Mouse (Mus musculus) limb, embryonic 14.5 days (tissue): ENCODE data around the gene Lrpprc. TPM values are rescaled to one million over a fixed set of nuclear protein-coding genes. Genes with fewer than 3 reads are reported as not detected.

ENCODE experiments used
- ATAC-seq: fragments of 200-750 bp; cut with Nextera tagmentation; 2 replicates; pipeline ENCODE4 v1.8.0; 2017; ENCODE audit warnings: low read depth, moderate number of reproducible peaks, moderate TSS enrichment; ENCODE audit not compliant: low FRiP score
- DNase-seq: peaks from one replicate; pipeline ENCODE4 v3.0.0-alpha.2; 2015; ENCODE audit warnings: low spot score
- H3K27ac ChIP-seq: fragments of 300-500 bp; sonication (generic); replicated peaks from 2 replicates; pipeline ENCODE4 v1.5.1; 2014; ENCODE audit warnings: low read depth, mild to moderate bottlenecking, low read length, moderate library complexity, mixed read lengths
- H3K27me3 ChIP-seq: fragments of 300-500 bp; sonication (generic); 2 replicates; pipeline ENCODE4 v1.6.1; 2014; ENCODE audit warnings: low read length, mixed read lengths; ENCODE audit not compliant: control insufficient read depth, insufficient read depth
- H3K36me3 ChIP-seq: fragments of 300-500 bp; sonication (generic); 2 replicates; pipeline ENCODE4 v1.6.1; 2014; ENCODE audit warnings: mild to moderate bottlenecking, low read length, moderate library complexity, mixed read lengths; ENCODE audit not compliant: control insufficient read depth, insufficient read depth
- H3K4me1 ChIP-seq: fragments of 300-500 bp; sonication (generic); 2 replicates; pipeline ENCODE4 v1.6.1; 2014; ENCODE audit warnings: antibody characterized with exemption, low read length, mixed read lengths; ENCODE audit not compliant: control insufficient read depth, insufficient read depth
- H3K4me2 ChIP-seq: fragments of 300-500 bp; sonication (generic); replicated peaks from 2 replicates; pipeline ENCODE4 v1.6.1; 2014; ENCODE audit warnings: low read depth, mild to moderate bottlenecking, low read length, moderate library complexity; ENCODE audit not compliant: severe bottlenecking
- H3K4me3 ChIP-seq: fragments of 300-500 bp; sonication (generic); replicated peaks from 2 replicates; pipeline ENCODE4 v1.5.1; 2014; ENCODE audit warnings: low read length
- H3K9ac ChIP-seq: fragments of 300-500 bp; sonication (generic); 2 replicates; pipeline ENCODE4 v1.6.1; 2014; ENCODE audit warnings: mild to moderate bottlenecking, low read depth, low read length, moderate library complexity; ENCODE audit not compliant: severe bottlenecking
- H3K9me3 ChIP-seq: fragments of 300-500 bp; sonication (generic); 2 replicates; pipeline ENCODE4 v1.6.1; 2016; ENCODE audit warnings: low read length; ENCODE audit not compliant: control insufficient read depth
- POLR2A ChIP-seq: fragments of 200-500 bp; IDR thresholded peaks from 2 replicates; pipeline ENCODE4 v1.8.0; 2012; ENCODE audit warnings: inconsistent platforms, mild to moderate bottlenecking, moderate library complexity, borderline replicate concordance; ENCODE audit not compliant: insufficient read depth, insufficient read length; ENCODE audit errors: extremely low read depth
- WGBS: fragments of 180-500 bp; shearing (Covaris S2); extraction: QIAGEN DNeasy Blood & Tissue Kit; methylation state at CpG from one replicate; pipeline ENCODE4 v1.1.7; 2014; 5-methylcytosine and 5-hydroxymethylcytosine counted together
- polyA plus RNA-seq, 2 experiments: library from polyadenylated mRNA; depleted of rRNA in 1 of 2; stranded (reverse) in 1 of 2; unstranded in 1 of 2; fragments of >200 nt; fragmentation: Nextera tagmentation in 1 of 2; extraction: Ambion mirVana in 1 of 2; gene quantifications; 2 replicates each; pipeline versions ENCODE4 v1.2.1 to v1.2.3; 2012 to 2014

Gene Lrpprc
- polyA plus RNA-seq, 2 experiments, result 22.3 to 35.5 TPM

DNA sequence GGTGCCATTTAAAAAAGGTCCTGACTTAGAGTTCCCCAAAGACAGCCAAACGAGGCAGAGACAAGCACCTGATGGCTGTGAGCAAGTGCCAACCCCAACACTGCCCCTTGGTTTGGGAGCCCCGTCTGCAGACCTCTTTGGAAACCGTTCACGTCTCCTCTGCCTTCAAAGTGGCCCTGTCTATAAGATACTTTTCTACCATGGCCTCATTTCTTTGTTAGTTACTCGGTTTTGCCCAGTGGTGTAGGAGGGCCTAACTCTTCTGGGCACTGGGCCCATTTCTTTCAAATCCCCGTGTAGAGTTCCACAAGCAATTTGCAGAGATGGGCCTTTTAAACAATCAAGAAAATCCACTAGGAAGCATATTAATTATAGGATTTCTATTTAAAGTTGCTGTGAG lies 43.4 kb downstream of the Lrpprc start:
- no peak overlapping the region for H3K4me3 ChIP-seq
- H3K27ac ChIP-seq, result no peak overlapping the region
- no peak overlapping the region for H3K4me2 ChIP-seq
- WGBS, result 74% methylated on average over 6 of the region's 6 CpGs
- no peak for TF ChIP-seq POLR2A
- peaks cover 39% of the 10 kb centered on the region for H3K36me3 ChIP-seq
- H3K9me3 ChIP-seq, result no peaks in the 10 kb centered on the region
- H3K4me1 ChIP-seq, result no peaks in the 10 kb centered on the region
- DNase-seq, result no peak
- H3K9ac ChIP-seq, result no peak overlapping the region
- ATAC-seq, result no peak
- H3K27me3 ChIP-seq, result no peaks in the 10 kb centered on the region

DNA sequence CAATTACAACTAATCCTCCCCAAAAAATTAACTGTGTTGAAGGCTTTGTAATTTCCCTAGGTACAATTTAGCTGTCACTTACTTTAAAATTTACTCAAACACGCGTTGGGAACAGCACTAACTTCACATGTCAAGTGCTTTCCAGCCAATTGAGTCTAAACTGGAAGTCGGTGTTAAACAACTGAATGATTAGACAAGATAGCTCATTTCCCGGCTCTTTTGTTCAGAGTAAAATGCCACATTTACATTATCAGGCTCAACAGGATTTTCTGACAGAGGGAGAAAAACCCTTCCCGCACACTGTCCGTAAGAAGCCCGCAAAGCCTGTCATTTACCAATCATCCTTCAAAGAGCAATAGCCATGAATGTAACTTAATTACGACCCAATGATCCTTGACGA lies 45.6 kb downstream of the Lrpprc start:
- no peak for ATAC-seq
- Histone ChIP-seq H3K36me3 (peaks cover 20% of the 10 kb centered on the region), H3K4me1 (no peaks in the 10 kb centered on the region), H3K27ac (no peak overlapping the region), H3K9me3 (no peaks in the 10 kb centered on the region), H3K4me3 (no peak overlapping the region), H3K9ac (no peak overlapping the region), H3K27me3 (no peaks in the 10 kb centered on the region), H3K4me2 (no peak overlapping the region)
- WGBS, result 83% methylated on average over 9 of the region's 9 CpGs
- no peak for DNase-seq
- no peak for TF ChIP-seq POLR2A

DNA sequence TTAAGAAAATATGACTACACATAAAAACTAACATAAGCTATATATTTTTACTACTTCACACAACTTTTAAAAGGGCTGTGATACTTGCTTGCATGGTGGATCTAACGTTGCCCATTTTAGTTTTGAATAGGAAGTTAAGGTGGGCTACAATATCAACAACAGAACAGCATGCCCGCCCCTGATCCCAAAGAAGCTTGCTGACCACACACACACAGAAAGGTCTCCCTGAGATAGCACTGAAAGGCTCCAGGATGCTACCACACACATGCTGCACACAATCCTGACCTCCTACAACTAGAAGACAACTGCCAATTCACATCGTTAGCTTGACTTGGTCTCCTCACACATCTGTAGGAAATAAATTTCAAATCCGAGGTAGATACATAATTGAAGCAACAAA lies 46.3 kb downstream of the Lrpprc start:
- no peak for ATAC-seq

DNA sequence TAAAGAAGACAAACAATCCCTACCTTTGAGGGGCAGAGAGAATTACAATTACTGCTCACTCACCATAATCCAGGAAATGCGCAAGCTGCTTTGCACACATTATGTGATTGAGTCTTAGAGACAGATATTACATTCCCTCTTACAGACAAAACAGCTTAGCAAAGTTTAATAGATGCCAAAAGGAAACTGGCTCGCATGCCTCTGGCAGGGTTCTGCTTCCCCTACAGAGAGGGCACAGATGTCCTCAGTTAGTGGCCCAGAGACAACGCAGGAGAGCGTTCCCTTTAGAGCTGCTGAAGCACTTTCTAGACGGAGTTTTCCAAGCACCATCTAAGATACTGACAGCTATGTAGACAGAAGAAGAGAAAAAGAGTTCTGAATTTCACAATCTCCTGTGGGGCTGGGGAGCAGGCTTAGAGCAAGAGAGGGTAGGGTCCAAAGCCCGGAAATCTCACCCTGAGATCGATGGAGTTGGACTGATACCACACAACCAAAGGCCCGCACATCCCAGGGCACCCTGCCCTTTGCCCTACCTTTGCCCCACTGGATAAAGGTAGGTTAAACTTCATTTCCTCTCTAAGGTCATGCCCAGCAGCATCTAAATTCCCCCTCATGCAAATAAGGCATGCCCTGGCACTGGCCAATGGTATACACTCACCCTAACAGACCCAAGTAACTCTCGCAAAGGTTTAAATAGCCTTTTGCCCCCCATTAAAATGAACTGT lies 52.4 kb downstream of the Lrpprc start:
- WGBS, result 58% methylated on average over 9 of the region's 9 CpGs
- no peak overlapping the region for H3K9ac ChIP-seq
- H3K27me3 ChIP-seq, result no peaks in the 10 kb centered on the region
- H3K27ac ChIP-seq, result no peak overlapping the region
- no peak for DNase-seq
- H3K4me1 ChIP-seq, result no peaks in the 10 kb centered on the region
- H3K36me3 ChIP-seq, result 0 out of 2 replicates have a peak, but pooled peaks cover 4% of the 10 kb centered on the region
- no peaks in the 10 kb centered on the region for H3K9me3 ChIP-seq
- ATAC-seq, result no peak
- no peak for TF ChIP-seq POLR2A
- no peak overlapping the region for H3K4me3 ChIP-seq
- H3K4me2 ChIP-seq, result no peak overlapping the region

More for the DNA sequence above, 46.3 kb downstream of the Lrpprc start:
- Histone ChIP-seq H3K27ac (no peak overlapping the region), H3K36me3 (peaks cover 17% of the 10 kb centered on the region), H3K4me1 (no peaks in the 10 kb centered on the region), H3K4me2 (no peak overlapping the region), H3K9me3 (no peaks in the 10 kb centered on the region), H3K9ac (no peak overlapping the region), H3K27me3 (no peaks in the 10 kb centered on the region), H3K4me3 (no peak overlapping the region)
- TF ChIP-seq POLR2A, result no peak
- DNase-seq, result no peak
- WGBS, result 72% methylated on average over 4 of the region's 4 CpGs

DNA sequence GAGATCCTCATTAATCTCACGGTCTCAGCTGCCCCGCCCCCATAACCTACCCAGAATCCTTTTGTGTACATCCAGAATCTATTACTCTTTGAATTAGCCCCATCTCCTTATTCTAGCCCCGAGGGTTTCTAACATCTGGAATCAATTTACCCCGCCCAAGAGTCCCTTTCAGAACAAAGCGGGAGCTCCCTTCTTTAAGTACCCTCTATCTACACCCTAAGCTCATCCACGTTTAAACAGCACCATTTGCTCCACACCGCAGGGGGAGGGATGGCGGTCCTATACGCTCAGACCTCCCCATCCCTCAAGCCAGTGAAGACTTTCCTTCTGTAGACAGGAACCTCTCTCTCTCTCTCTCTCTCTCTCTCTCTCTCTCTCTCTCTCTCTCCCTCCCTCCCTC lies 53.9 kb downstream of the Lrpprc start:
- H3K4me3 ChIP-seq, result no peak overlapping the region
- 26% methylated on average over 9 of the region's 9 CpGs for WGBS
- H3K4me2 ChIP-seq, result no peak overlapping the region
- H3K36me3 ChIP-seq, result 0 out of 2 replicates have a peak, but pooled peaks cover 4% of the 10 kb centered on the region
- no peak for DNase-seq
- no peak overlapping the region for H3K9ac ChIP-seq
- H3K27ac ChIP-seq, result no peak overlapping the region
- no peak for ATAC-seq
- H3K4me1 ChIP-seq, result no peaks in the 10 kb centered on the region
- H3K9me3 ChIP-seq, result no peaks in the 10 kb centered on the region
- no peaks in the 10 kb centered on the region for H3K27me3 ChIP-seq
- no peak for TF ChIP-seq POLR2A
